Comparison of ENCODE assay signal across 24 mouse cellular contexts in genomic region chr1:139075671-139076070, GRCm38 (mm10).
A peak's percentile ranks its signal among the peaks of the same experiment; 100 is the strongest.
DNase-seq lines count a peak whose midpoint lies in the region; ATAC-seq and TF ChIP-seq lines count a peak whose summit lies in the region.
"Had no signal": no experiment of that assay in that cellular context is flagged by ENCODE, and none has a peak within 500 bp of the region (broad histone marks: within the 10 kb centered on the region; RNA-seq: fewer than 3 reads in every experiment).

No protein-coding gene starts in this region.

- H3K4me2 ChIP-seq in lung, embryonic 14.5 days: no peak overlapping the region
- H3K4me2 ChIP-seq in lung, embryonic 16.5 days (ENCODE audit: low read depth, low read length): no peak overlapping the region
- H3K4me2 ChIP-seq: embryonic facial prominence, embryonic 13.5 days; embryonic facial prominence, embryonic 15.5 days; forebrain, embryonic 12.5 days had no signal

- H3K4me3 ChIP-seq in lung, embryonic 14.5 days (ENCODE audit: low read depth, low read length): no peak overlapping the region
- H3K4me3 ChIP-seq in lung, embryonic 16.5 days (ENCODE audit: low read length): no peak overlapping the region
- H3K4me3 ChIP-seq: embryonic facial prominence, embryonic 13.5 days; embryonic facial prominence, embryonic 15.5 days; erythroblast, embryonic 14.5 days; forebrain, embryonic 10.5 days; forebrain, embryonic 12.5 days had no signal

- no peaks in the 10 kb centered on the region for H3K9me3 ChIP-seq in lung, embryonic 14.5 days (ENCODE audit: low read depth, low read length)
- no peaks in the 10 kb centered on the region for H3K9me3 ChIP-seq in lung, embryonic 16.5 days (ENCODE audit: control insufficient read depth, low read length)
- H3K9me3 ChIP-seq: embryonic facial prominence, embryonic 13.5 days; embryonic facial prominence, embryonic 15.5 days; forebrain, embryonic 10.5 days; forebrain, embryonic 12.5 days had no signal

- H3K36me3 ChIP-seq in lung, embryonic 14.5 days (ENCODE audit: insufficient read depth): no peaks in the 10 kb centered on the region
- no peaks in the 10 kb centered on the region for H3K36me3 ChIP-seq in lung, embryonic 16.5 days (ENCODE audit: control insufficient read depth, insufficient read depth, low read length)
- H3K36me3 ChIP-seq: embryonic facial prominence, embryonic 13.5 days; embryonic facial prominence, embryonic 15.5 days; forebrain, embryonic 10.5 days; forebrain, embryonic 12.5 days had no signal

- TF ChIP-seq CTCF in lung, embryonic 14.5 days (IDR thresholded peaks at IDR 0.05; ENCODE audit: low read depth): no peak

- no peak overlapping the region for H3K27ac ChIP-seq in lung, embryonic 14.5 days (ENCODE audit: low read depth)
- H3K27ac ChIP-seq in lung, embryonic 16.5 days (ENCODE audit: low read length): peak overlapping the region; percentile 43; the same call in 1 of the 2 replicates
- H3K27ac ChIP-seq: embryonic facial prominence, embryonic 13.5 days; embryonic facial prominence, embryonic 15.5 days; forebrain, embryonic 10.5 days; forebrain, embryonic 12.5 days had no signal

- DNase-seq in lung, embryonic 14.5 days: peak; percentile 70
- no peak for DNase-seq in lung, adult 18-20 months
- no peak for DNase-seq in lung, postnatal 25 days (ENCODE audit: low spot score)
- peak; percentile 34 for DNase-seq in lung, postnatal 10 days
- DNase-seq in lung, postnatal 14 days: no peak
- peak; percentile 38 for DNase-seq in 416B (ENCODE audit: low read depth)
- no peak for DNase-seq in heart, adult 9 months (ENCODE audit: low spot score in 2 of 2)
- DNase-seq: adrenal gland, adult 2 months; adrenal gland, postnatal 10 days; adrenal gland, postnatal 25 days; cerebellum, adult 11 months; cerebellum, adult 18-20 months; cerebellum, adult 8-10 months; cerebellum, adult 9-11 months; cerebellum, postnatal 14 days; cerebellum, postnatal 36 days; embryo, embryonic 11 days had no signal

- no peaks in the 10 kb centered on the region for H3K4me1 ChIP-seq in lung, embryonic 14.5 days (ENCODE audit: insufficient read depth)
- H3K4me1 ChIP-seq in lung, embryonic 16.5 days (replicated peaks; ENCODE audit: control insufficient read depth, insufficient read depth, low read length): peaks cover 7% of the 10 kb centered on the region; the same call in 1 of the 2 replicates
- H3K4me1 ChIP-seq: embryonic facial prominence, embryonic 13.5 days; embryonic facial prominence, embryonic 15.5 days had no signal

- no peaks in the 10 kb centered on the region for H3K27me3 ChIP-seq in lung, embryonic 14.5 days (ENCODE audit: insufficient read depth, low read length)
- no peaks in the 10 kb centered on the region for H3K27me3 ChIP-seq in lung, embryonic 16.5 days (ENCODE audit: control insufficient read depth, insufficient read depth, low read depth, low read length)
- H3K27me3 ChIP-seq: embryonic facial prominence, embryonic 13.5 days; embryonic facial prominence, embryonic 15.5 days; forebrain, embryonic 12.5 days had no signal

- 32% methylated on average over 2 of the region's 2 CpGs for WGBS in lung, embryonic 14.5 days
- 28% methylated on average over 2 of the region's 2 CpGs for WGBS in lung, embryonic 16.5 days

- peak; percentile 75 for ATAC-seq in lung, embryonic 14.5 days (ENCODE audit: insufficient read depth)
- peak; percentile 95 for ATAC-seq in lung, embryonic 16.5 days (ENCODE audit: low read depth)
- ATAC-seq: forebrain, embryonic 14.5 days had no signal

- no peak overlapping the region for H3K9ac ChIP-seq in lung, embryonic 14.5 days
- H3K9ac ChIP-seq in lung, embryonic 16.5 days (ENCODE audit: low read length): no peak overlapping the region
- H3K9ac ChIP-seq: embryonic facial prominence, embryonic 13.5 days; embryonic facial prominence, embryonic 15.5 days; forebrain, embryonic 12.5 days had no signal

Comparison
In these comparisons a context has a peak if more than half of its experiments do, and no peak if none do; other contexts are left out.
1. DNase-seq: peak in lung, embryonic 14.5 days (single experiment), lung, postnatal 10 days (single experiment) and 416B (single experiment); none in lung, adult 18-20 months (0 of 2), lung, postnatal 25 days (single experiment), lung, postnatal 14 days (single experiment) and heart, adult 9 months (0 of 2).